In the genomic region with DNA sequence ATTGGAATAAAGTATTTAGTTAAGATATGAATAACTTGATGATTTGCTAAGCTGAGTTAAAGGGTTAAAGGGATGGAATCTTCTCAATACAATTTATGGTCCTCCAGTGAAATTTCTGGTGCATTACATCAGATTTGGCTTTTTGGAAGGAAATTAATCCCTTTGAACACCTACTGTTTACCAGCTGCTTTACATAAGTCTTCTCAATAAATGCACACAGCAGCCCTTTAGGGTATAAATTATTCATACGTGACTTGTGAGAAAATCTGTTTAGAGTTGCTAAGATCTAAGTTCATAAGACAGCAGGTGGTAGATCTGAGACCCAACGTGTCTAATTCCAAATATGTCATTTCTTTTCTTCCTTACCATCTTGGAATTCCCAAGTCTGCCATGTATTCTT, we compare ENCODE assay signal across 20 mouse cellular contexts.
DNase-seq lines count a peak whose midpoint lies in the region; ATAC-seq lines count a peak whose summit lies in the region.
"Had no signal": no experiment of that assay in that cellular context is flagged by ENCODE, and none has a peak within 500 bp of the region (broad histone marks: within the 10 kb centered on the region; RNA-seq: fewer than 3 reads in every experiment).

No protein-coding gene starts in this region.

- no peak overlapping the region for H3K4me3 ChIP-seq in hindbrain, embryonic 16.5 days (ENCODE audit: low read length)
- H3K4me3 ChIP-seq in hindbrain, embryonic 13.5 days, result no peak overlapping the region
- H3K4me3 ChIP-seq in midbrain, embryonic 14.5 days (replicated peaks; ENCODE audit: low read depth, low read length), result no peak overlapping the region
- H3K4me3 ChIP-seq in midbrain, embryonic 16.5 days (ENCODE audit: low read depth, low read length), result no peak overlapping the region
- H3K4me3 ChIP-seq: forebrain, embryonic 10.5 days; forebrain, embryonic 13.5 days; heart, adult 2 months; heart, embryonic 10.5 days; heart, embryonic 13.5 days; hindbrain, embryonic 12.5 days had no signal

- no peaks in the 10 kb centered on the region for H3K4me1 ChIP-seq in hindbrain, embryonic 16.5 days (ENCODE audit: control insufficient read depth, insufficient read depth, low read depth, low read length)
- H3K4me1 ChIP-seq in hindbrain, embryonic 13.5 days (replicated peaks), result no peaks in the 10 kb centered on the region
- no peaks in the 10 kb centered on the region for H3K4me1 ChIP-seq in midbrain, embryonic 14.5 days (ENCODE audit: control insufficient read depth, insufficient read depth, low read length)
- H3K4me1 ChIP-seq in midbrain, embryonic 16.5 days (ENCODE audit: control insufficient read depth, insufficient read depth, low read length), result no peaks in the 10 kb centered on the region
- H3K4me1 ChIP-seq: forebrain, embryonic 10.5 days; forebrain, embryonic 13.5 days; heart, embryonic 10.5 days; heart, embryonic 13.5 days; hindbrain, embryonic 12.5 days had no signal

- no peak overlapping the region for H3K4me2 ChIP-seq in hindbrain, embryonic 16.5 days (ENCODE audit: low read length)
- H3K4me2 ChIP-seq in hindbrain, embryonic 13.5 days, result no peak overlapping the region
- H3K4me2 ChIP-seq in midbrain, embryonic 14.5 days (ENCODE audit: low read length), result no peak overlapping the region
- H3K4me2 ChIP-seq in midbrain, embryonic 16.5 days (ENCODE audit: low read length), result no peak overlapping the region
- H3K4me2 ChIP-seq: forebrain, embryonic 13.5 days; heart, embryonic 13.5 days; hindbrain, embryonic 12.5 days had no signal

- ATAC-seq in cerebellum, adult (ENCODE audit: insufficient number of reproducible peaks, low FRiP score, low TSS enrichment), result peak; percentile 40; the same call in 1 of the 2 replicates
- ATAC-seq in hindbrain, embryonic 16.5 days, result peak; percentile 37; the same call in 1 of the 2 replicates
- no peak for ATAC-seq in hindbrain, embryonic 13.5 days (ENCODE audit: low FRiP score)
- no peak for ATAC-seq in midbrain, embryonic 14.5 days (ENCODE audit: low FRiP score, low TSS enrichment)
- no peak for ATAC-seq in midbrain, embryonic 16.5 days
- ATAC-seq: forebrain, embryonic 13.5 days; intestine, postnatal 0 days had no signal

- H3K36me3 ChIP-seq in hindbrain, embryonic 16.5 days (ENCODE audit: control insufficient read depth, insufficient read depth, low read length), result no peaks in the 10 kb centered on the region
- H3K36me3 ChIP-seq in hindbrain, embryonic 13.5 days, result no peaks in the 10 kb centered on the region
- no peaks in the 10 kb centered on the region for H3K36me3 ChIP-seq in midbrain, embryonic 14.5 days (ENCODE audit: control insufficient read depth, insufficient read depth, low read length)
- no peaks in the 10 kb centered on the region for H3K36me3 ChIP-seq in midbrain, embryonic 16.5 days (ENCODE audit: control insufficient read depth, insufficient read depth, low read length)
- H3K36me3 ChIP-seq: forebrain, embryonic 10.5 days; heart, embryonic 10.5 days; heart, embryonic 13.5 days; hindbrain, embryonic 12.5 days had no signal

- H3K27ac ChIP-seq in hindbrain, embryonic 16.5 days (ENCODE audit: low read depth, low read length), result no peak overlapping the region
- no peak overlapping the region for H3K27ac ChIP-seq in hindbrain, embryonic 13.5 days
- no peak overlapping the region for H3K27ac ChIP-seq in midbrain, embryonic 14.5 days (replicated peaks; ENCODE audit: low read depth, low read length)
- no peak overlapping the region for H3K27ac ChIP-seq in midbrain, embryonic 16.5 days (ENCODE audit: low read length)
- H3K27ac ChIP-seq: forebrain, embryonic 10.5 days; forebrain, embryonic 13.5 days; heart, adult 2 months; heart, embryonic 10.5 days; heart, embryonic 13.5 days; hindbrain, embryonic 12.5 days had no signal

- WGBS in hindbrain, embryonic 16.5 days, result 48% methylated on average over 2 of the region's 2 CpGs
- WGBS in hindbrain, embryonic 13.5 days, result 58% methylated on average over 2 of the region's 2 CpGs
- 36% methylated on average over 2 of the region's 2 CpGs for WGBS in midbrain, embryonic 14.5 days
- 31% methylated on average over 2 of the region's 2 CpGs for WGBS in midbrain, embryonic 16.5 days

- H3K27me3 ChIP-seq in hindbrain, embryonic 16.5 days (replicated peaks; ENCODE audit: control insufficient read depth, insufficient read depth, low read length), result no peaks in the 10 kb centered on the region
- no peaks in the 10 kb centered on the region for H3K27me3 ChIP-seq in hindbrain, embryonic 13.5 days
- no peaks in the 10 kb centered on the region for H3K27me3 ChIP-seq in midbrain, embryonic 14.5 days (ENCODE audit: control insufficient read depth, insufficient read depth, low read length)
- H3K27me3 ChIP-seq in midbrain, embryonic 16.5 days (ENCODE audit: control insufficient read depth, insufficient read depth, low read depth, low read length), result no peaks in the 10 kb centered on the region
- H3K27me3 ChIP-seq: forebrain, embryonic 13.5 days; heart, embryonic 13.5 days; hindbrain, embryonic 12.5 days had no signal

- no peaks in the 10 kb centered on the region for H3K9me3 ChIP-seq in hindbrain, embryonic 16.5 days (ENCODE audit: control insufficient read depth, low read length)
- no peaks in the 10 kb centered on the region for H3K9me3 ChIP-seq in hindbrain, embryonic 13.5 days
- no peaks in the 10 kb centered on the region for H3K9me3 ChIP-seq in midbrain, embryonic 14.5 days (ENCODE audit: control insufficient read depth, low read length)
- H3K9me3 ChIP-seq in midbrain, embryonic 16.5 days (replicated peaks; ENCODE audit: control insufficient read depth, low read length, poor library complexity, severe bottlenecking), result no peaks in the 10 kb centered on the region
- H3K9me3 ChIP-seq: forebrain, embryonic 10.5 days; forebrain, embryonic 13.5 days; heart, embryonic 10.5 days; heart, embryonic 13.5 days; hindbrain, embryonic 12.5 days had no signal

- H3K9ac ChIP-seq in hindbrain, embryonic 16.5 days (ENCODE audit: low read depth, low read length), result no peak overlapping the region
- no peak overlapping the region for H3K9ac ChIP-seq in hindbrain, embryonic 13.5 days
- H3K9ac ChIP-seq in midbrain, embryonic 14.5 days (replicated peaks; ENCODE audit: low read length), result no peak overlapping the region
- H3K9ac ChIP-seq in midbrain, embryonic 16.5 days (ENCODE audit: low read depth, low read length), result no peak overlapping the region
- H3K9ac ChIP-seq: forebrain, embryonic 13.5 days; heart, embryonic 13.5 days; hindbrain, embryonic 12.5 days had no signal

- no peak for DNase-seq in cerebellum, adult 8-10 months
- peak; percentile 13 for DNase-seq in midbrain, embryonic 14.5 days
- no peak for DNase-seq in frontal cortex, adult 2 months (ENCODE audit: extremely low spot score in 1 of 2, low spot score in 1 of 2)
- DNase-seq: adrenal gland, postnatal 10 days; adrenal gland, postnatal 36 days; gastrocnemius, postnatal 10 days; gastrocnemius, postnatal 36 days; heart, adult 2 months; heart, postnatal 14 days; heart, postnatal 4 days had no signal

Comparison
In these comparisons a context has a peak if more than half of its experiments do, and no peak if none do; other contexts are left out.
1. ATAC-seq: peak in cerebellum, adult (single experiment) and hindbrain, embryonic 16.5 days (single experiment); none in hindbrain, embryonic 13.5 days (single experiment), midbrain, embryonic 14.5 days (single experiment) and midbrain, embryonic 16.5 days (single experiment).